Mouse (Mus musculus): Measurements from ENCODE around the gene Acr. TPM values are rescaled to one million over a fixed set of nuclear protein-coding genes. Genes with fewer than 3 reads are reported as not detected.

The Acr gene
- polyA plus RNA-seq, 1 experiment from 2014 or later, result 0.93 TPM

GRCm38 (mm10) chr15:89526776-89527325 is 41.3 kb upstream of the Acr start:
- no peak for ATAC-seq
- no peak overlapping the region for H3K27ac ChIP-seq (ENCODE audit: low read depth, low read length)
- H3K27me3 ChIP-seq (replicated peaks; ENCODE audit: control insufficient read depth, insufficient read depth, low read length), result 0 out of 2 replicates have a peak, but pooled peaks cover 2% of the 10 kb centered on the region
- no peaks in the 10 kb centered on the region for H3K9me3 ChIP-seq (ENCODE audit: control insufficient read depth, low read length)
- no peak overlapping the region for H3K9ac ChIP-seq (ENCODE audit: low read depth, low read length)
- H3K36me3 ChIP-seq (ENCODE audit: control insufficient read depth, insufficient read depth, low read length), result 0 out of 2 replicates have a peak, but pooled peaks cover 4% of the 10 kb centered on the region
- H3K4me2 ChIP-seq (ENCODE audit: low read length), result no peak overlapping the region
- no peak overlapping the region for H3K4me3 ChIP-seq (ENCODE audit: low read length)
- WGBS, result 90% methylated on average over 19 of the region's 19 CpGs
- H3K4me1 ChIP-seq (ENCODE audit: control insufficient read depth, insufficient read depth, low read depth, low read length), result peaks cover 14% of the 10 kb centered on the region

- Histone ChIP-seq H3K4me2 (ENCODE audit: low read length) (no peak overlapping the region), H3K4me3 (ENCODE audit: low read length) (no peak overlapping the region), H3K9me3 (ENCODE audit: control insufficient read depth, low read length) (no peaks in the 10 kb centered on the region), H3K36me3 (ENCODE audit: control insufficient read depth, insufficient read depth, low read length) (0 out of 2 replicates have a peak, but pooled peaks cover 4% of the 10 kb centered on the region), H3K4me1 (ENCODE audit: control insufficient read depth, insufficient read depth, low read depth, low read length) (peaks cover 19% of the 10 kb centered on the region), H3K27me3 (replicated peaks; ENCODE audit: control insufficient read depth, insufficient read depth, low read length) (no peaks in the 10 kb centered on the region), H3K27ac (ENCODE audit: low read depth, low read length) (no peak overlapping the region), H3K9ac (ENCODE audit: low read depth, low read length) (no peak overlapping the region)
- 74% methylated on average over 7 of the region's 7 CpGs for WGBS
- no peak for ATAC-seq
Observed at GRCm38 (mm10) chr15:89527466-89527865, 40.7 kb upstream of the Acr start.

- H3K36me3 ChIP-seq (ENCODE audit: control insufficient read depth, insufficient read depth, low read length), result 0 out of 2 replicates have a peak, but pooled peaks cover 4% of the 10 kb centered on the region
- WGBS, result 89% methylated on average over 18 of the region's 18 CpGs
- no peak overlapping the region for H3K4me2 ChIP-seq (ENCODE audit: low read length)
- H3K4me3 ChIP-seq (ENCODE audit: low read length), result no peak overlapping the region
- no peaks in the 10 kb centered on the region for H3K27me3 ChIP-seq (replicated peaks; ENCODE audit: control insufficient read depth, insufficient read depth, low read length)
- H3K27ac ChIP-seq (ENCODE audit: low read depth, low read length), result no peak overlapping the region
- no peak overlapping the region for H3K9ac ChIP-seq (ENCODE audit: low read depth, low read length)
- peaks cover 24% of the 10 kb centered on the region for H3K4me1 ChIP-seq (ENCODE audit: control insufficient read depth, insufficient read depth, low read depth, low read length)
- no peak for ATAC-seq
- H3K9me3 ChIP-seq (ENCODE audit: control insufficient read depth, low read length), result no peaks in the 10 kb centered on the region
Observed at GRCm38 (mm10) chr15:89528201-89528850, 39.8 kb upstream of the Acr start.

- peaks cover 26% of the 10 kb centered on the region for H3K4me1 ChIP-seq (ENCODE audit: control insufficient read depth, insufficient read depth, low read depth, low read length)
- ATAC-seq, result no peak
- H3K9me3 ChIP-seq (ENCODE audit: control insufficient read depth, low read length), result no peaks in the 10 kb centered on the region
- 96% methylated on average over 10 of the region's 10 CpGs for WGBS
- H3K9ac ChIP-seq (ENCODE audit: low read depth, low read length), result no peak overlapping the region
- H3K27ac ChIP-seq (ENCODE audit: low read depth, low read length), result no peak overlapping the region
- no peak overlapping the region for H3K4me2 ChIP-seq (ENCODE audit: low read length)
- H3K27me3 ChIP-seq (replicated peaks; ENCODE audit: control insufficient read depth, insufficient read depth, low read length), result no peaks in the 10 kb centered on the region
- H3K36me3 ChIP-seq (ENCODE audit: control insufficient read depth, insufficient read depth, low read length), result 0 out of 2 replicates have a peak, but pooled peaks cover 4% of the 10 kb centered on the region
- H3K4me3 ChIP-seq (ENCODE audit: low read length), result no peak overlapping the region
Observed at GRCm38 (mm10) chr15:89528923-89529322, 39.2 kb upstream of the Acr start.

- Histone ChIP-seq H3K9me3 (ENCODE audit: control insufficient read depth, low read length) (no peaks in the 10 kb centered on the region), H3K9ac (ENCODE audit: low read depth, low read length) (no peak overlapping the region), H3K27ac (ENCODE audit: low read depth, low read length) (no peak overlapping the region), H3K27me3 (replicated peaks; ENCODE audit: control insufficient read depth, insufficient read depth, low read length) (no peaks in the 10 kb centered on the region), H3K4me1 (ENCODE audit: control insufficient read depth, insufficient read depth, low read depth, low read length) (peaks cover 19% of the 10 kb centered on the region), H3K4me3 (ENCODE audit: low read length) (no peak overlapping the region), H3K4me2 (ENCODE audit: low read length) (no peak overlapping the region), H3K36me3 (ENCODE audit: control insufficient read depth, insufficient read depth, low read length) (0 out of 2 replicates have a peak, but pooled peaks cover 4% of the 10 kb centered on the region)
- WGBS, result 7% methylated on average over 4 of the region's 4 CpGs
- no peak for ATAC-seq
Observed at GRCm38 (mm10) chr15:89530336-89530735, 37.8 kb upstream of the Acr start.

GRCm38 (mm10) chr15:89531399-89531798 is 36.7 kb upstream of the Acr start:
- Histone ChIP-seq H3K4me1 (ENCODE audit: control insufficient read depth, insufficient read depth, low read depth, low read length) (peaks cover 19% of the 10 kb centered on the region), H3K4me2 (ENCODE audit: low read length) (no peak overlapping the region), H3K27ac (ENCODE audit: low read depth, low read length) (no peak overlapping the region), H3K36me3 (ENCODE audit: control insufficient read depth, insufficient read depth, low read length) (0 out of 2 replicates have a peak, but pooled peaks cover 4% of the 10 kb centered on the region), H3K9me3 (ENCODE audit: control insufficient read depth, low read length) (no peaks in the 10 kb centered on the region), H3K4me3 (ENCODE audit: low read length) (no peak overlapping the region), H3K9ac (ENCODE audit: low read depth, low read length) (no peak overlapping the region), H3K27me3 (replicated peaks; ENCODE audit: control insufficient read depth, insufficient read depth, low read length) (no peaks in the 10 kb centered on the region)
- no peak for ATAC-seq
- 87% methylated on average over 5 of the region's 5 CpGs for WGBS

- H3K27me3 ChIP-seq (replicated peaks; ENCODE audit: control insufficient read depth, insufficient read depth, low read length), result no peaks in the 10 kb centered on the region
- H3K4me3 ChIP-seq (ENCODE audit: low read length), result peak overlapping the region; percentile 38
- H3K27ac ChIP-seq (ENCODE audit: low read depth, low read length), result peak overlapping the region; percentile 80
- no peaks in the 10 kb centered on the region for H3K9me3 ChIP-seq (ENCODE audit: control insufficient read depth, low read length)
- no peaks in the 10 kb centered on the region for H3K36me3 ChIP-seq (ENCODE audit: control insufficient read depth, insufficient read depth, low read length)
- WGBS, result 25% methylated on average over 29 of the region's 29 CpGs
- peaks cover 19% of the 10 kb centered on the region for H3K4me1 ChIP-seq (ENCODE audit: control insufficient read depth, insufficient read depth, low read depth, low read length)
- peak overlapping the region; percentile 59 for H3K9ac ChIP-seq (ENCODE audit: low read depth, low read length)
- ATAC-seq, result peak; percentile 77
- H3K4me2 ChIP-seq (ENCODE audit: low read length), result peak overlapping the region; percentile 56
Observed at GRCm38 (mm10) chr15:89532026-89532923, 35.9 kb upstream of the Acr start.

GRCm38 (mm10) chr15:89532924-89533842 is 34.9 kb upstream of the Acr start:
- H3K4me3 ChIP-seq (ENCODE audit: low read length), result peak overlapping the region; percentile 38
- no peaks in the 10 kb centered on the region for H3K36me3 ChIP-seq (ENCODE audit: control insufficient read depth, insufficient read depth, low read length)
- peak; percentile 34; the same call in 1 of the 2 replicates for ATAC-seq
- H3K4me1 ChIP-seq (ENCODE audit: control insufficient read depth, insufficient read depth, low read depth, low read length), result peaks cover 19% of the 10 kb centered on the region
- H3K9ac ChIP-seq (ENCODE audit: low read depth, low read length), result peak overlapping the region; percentile 59
- peak overlapping the region; percentile 56 for H3K4me2 ChIP-seq (ENCODE audit: low read length)
- no peaks in the 10 kb centered on the region for H3K9me3 ChIP-seq (ENCODE audit: control insufficient read depth, low read length)
- peak overlapping the region; percentile 80 for H3K27ac ChIP-seq (ENCODE audit: low read depth, low read length)
- 64% methylated on average over 23 of the region's 23 CpGs for WGBS
- no peaks in the 10 kb centered on the region for H3K27me3 ChIP-seq (replicated peaks; ENCODE audit: control insufficient read depth, insufficient read depth, low read length)

Measured in hindbrain, embryonic 16.5 days (tissue).